Mouse (Mus musculus) adrenal gland, postnatal 25 days (tissue): Measurements from ENCODE around the gene Rbm38. TPM values are rescaled to one million over a fixed set of nuclear protein-coding genes. Genes with fewer than 3 reads are reported as not detected.

Source experiments
- DNase-seq: peaks from one replicate; pipeline ENCODE4 v3.0.0; 2021; ENCODE audit warnings: mixed read lengths
- total RNA-seq: library from RNA; stranded (reverse); gene quantifications from 2 replicates; pipeline ENCODE4 v1.2.3, GENCODE M21; 2021

Rbm38 gene
- total RNA-seq, 1 experiment from 2014 or later: 24.7 TPM

DNA sequence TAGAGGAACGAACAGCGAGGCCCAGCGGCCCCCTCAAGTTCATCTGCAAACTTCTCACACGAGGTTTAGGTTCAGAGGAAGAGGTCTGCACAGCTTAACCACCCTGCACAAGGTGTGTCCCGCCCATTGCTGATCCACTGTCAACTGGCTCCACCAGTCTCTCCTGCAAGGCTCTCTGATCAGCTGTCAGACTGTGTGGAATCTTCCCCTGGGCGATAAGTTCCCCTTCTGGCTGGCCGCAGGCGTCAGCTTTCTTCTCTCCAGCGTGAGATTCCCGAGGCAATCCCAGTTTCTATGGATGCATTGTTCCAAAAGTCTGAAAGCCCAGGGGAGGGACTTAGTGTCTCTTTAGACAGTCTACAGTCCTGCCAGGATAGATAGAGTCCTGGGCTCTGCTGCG lies 38.0 kb downstream of the Rbm38 start:
- DNase-seq: no peak

DNA sequence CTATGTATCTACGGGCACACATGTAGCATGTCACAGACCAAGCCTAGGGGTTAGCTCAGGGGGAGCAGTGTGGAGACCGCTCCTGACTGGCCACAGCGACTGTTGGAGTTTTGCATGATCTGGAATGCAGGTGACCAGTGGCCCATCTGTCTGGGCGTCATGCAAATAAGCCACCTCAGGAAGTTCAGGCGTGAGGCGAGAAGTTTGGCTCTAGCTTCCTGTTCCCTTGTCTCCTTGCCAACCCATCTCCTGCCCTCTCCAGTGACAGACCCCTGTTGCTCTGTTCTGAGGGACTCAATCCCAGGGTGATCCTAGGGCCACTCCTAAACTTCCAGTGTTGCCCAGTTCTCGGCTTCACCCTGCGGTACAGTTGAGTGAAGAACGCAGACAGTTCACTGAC lies 40.2 kb downstream of the Rbm38 start:
- no peak for DNase-seq

DNA sequence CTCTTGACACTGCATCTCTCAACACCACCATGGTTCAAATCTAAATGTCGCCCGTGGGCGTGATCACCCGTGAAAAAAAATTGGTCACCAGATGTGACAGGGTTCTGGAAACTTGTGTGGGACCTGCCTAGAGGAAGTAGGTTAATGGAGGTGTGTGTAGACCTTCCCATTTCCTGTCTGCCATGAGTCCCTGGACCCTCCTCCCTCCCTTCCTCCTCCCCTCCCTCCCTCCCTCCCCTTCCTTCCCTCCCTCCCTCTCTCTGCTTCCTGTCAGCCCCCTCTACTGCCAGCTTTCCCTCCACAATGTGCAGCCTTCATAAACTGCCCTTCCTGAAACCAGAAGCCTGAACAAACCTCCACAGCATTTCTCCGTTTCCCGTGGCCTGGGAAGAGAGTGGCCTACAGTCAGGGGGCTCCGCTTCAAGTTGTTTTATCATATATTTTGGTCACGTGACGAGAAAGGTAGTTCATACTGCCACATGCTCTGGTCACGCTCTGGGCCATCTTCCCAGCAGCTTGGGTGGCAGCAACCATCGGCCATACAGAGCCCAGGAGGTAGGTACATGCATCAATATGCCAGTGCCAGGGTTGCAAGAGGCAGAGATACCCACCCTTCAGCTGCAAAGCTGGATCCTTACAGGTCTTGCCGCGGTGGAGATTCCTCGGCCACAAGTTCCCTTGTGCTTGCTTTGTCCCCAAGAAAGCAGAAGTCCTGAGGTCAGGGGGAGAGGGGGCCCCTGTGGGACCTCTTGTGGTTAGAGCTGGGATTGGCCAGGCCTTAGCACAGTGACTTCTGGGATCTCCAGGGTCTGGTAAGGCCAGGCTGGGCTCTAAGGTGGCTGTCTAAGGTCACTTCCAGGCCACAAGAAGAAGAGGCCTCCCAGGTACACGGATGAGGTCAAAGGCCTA lies 41.4 kb downstream of the Rbm38 start:
- no peak for DNase-seq

DNA sequence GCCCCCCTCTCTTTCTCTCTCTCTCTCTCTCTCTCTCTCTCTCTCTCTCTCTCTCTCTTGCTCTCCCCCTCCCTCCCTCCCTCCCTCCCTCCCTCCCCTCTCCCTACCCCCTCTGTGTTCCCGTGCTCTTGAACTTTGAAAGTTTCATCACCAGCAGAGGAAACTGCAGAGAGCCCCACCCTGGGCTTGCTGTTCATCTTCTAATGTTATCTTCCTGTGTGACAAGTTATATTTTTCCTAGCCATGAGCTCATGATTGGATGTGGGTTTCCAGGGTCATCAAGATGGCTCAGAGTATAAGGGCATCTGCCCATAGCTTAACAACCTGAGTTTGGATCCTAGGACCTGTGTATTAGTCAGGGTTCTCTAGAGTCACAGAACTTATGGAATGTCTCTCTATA lies 42.9 kb downstream of the Rbm38 start:
- no peak for DNase-seq

DNA sequence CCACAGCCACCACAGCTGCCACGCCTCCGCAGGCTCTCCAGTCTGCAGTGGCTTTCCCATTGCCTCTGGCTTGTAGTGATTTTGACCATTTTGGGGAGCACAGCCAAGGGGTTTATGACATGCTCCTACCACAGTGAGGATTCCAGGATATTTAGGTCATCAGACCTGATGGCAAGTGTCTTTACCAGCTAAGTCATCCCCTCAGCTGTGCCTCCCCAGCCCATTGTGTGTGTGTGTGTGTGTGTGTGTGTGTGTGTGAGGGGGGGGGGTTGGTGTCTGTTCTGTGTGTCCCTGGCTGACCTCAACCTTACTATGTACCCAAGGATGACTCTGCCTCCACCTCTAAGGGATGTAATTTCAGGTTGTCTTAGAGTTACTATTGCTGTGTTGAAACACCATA lies 44.6 kb downstream of the Rbm38 start:
- DNase-seq: no peak

DNA sequence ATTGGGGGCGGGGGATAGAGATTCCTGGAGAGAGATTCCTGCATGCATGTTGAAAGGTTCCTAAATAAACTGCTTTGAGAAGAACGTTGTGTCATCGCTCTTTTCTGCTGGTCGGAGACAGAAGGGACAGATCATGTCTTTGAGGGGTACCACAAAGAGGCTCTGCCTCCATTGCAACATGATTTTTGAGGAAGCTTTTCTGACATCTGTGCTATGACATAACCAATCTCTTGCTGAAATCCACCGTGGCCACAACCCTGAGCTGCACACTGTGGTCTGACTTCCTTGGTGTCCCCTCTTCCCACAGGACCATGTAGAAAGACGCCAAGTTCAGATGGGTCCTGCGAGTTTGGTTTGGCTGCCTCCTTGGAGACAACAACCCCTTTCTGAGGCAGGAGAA lies 52.6 kb downstream of the Rbm38 start:
- DNase-seq: no peak

DNA sequence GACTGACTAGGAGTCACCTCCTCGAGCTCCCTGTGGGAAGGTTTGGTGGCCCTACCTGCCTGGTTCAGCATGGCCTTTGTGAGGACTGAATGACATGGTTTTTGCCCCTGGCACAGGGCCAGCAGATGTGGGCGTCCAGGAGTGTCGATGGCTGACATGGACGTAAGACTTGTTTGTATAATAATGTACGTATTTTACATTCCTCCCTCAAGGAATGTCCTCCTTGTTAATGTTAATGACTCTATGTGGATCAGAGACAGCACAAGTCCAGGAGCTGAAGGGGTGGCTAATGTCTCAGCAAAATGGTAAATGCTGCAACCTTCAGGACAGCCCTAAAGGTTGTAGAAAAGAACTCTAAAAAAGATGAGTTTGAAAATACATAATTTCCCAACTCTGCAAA lies 53.4 kb downstream of the Rbm38 start:
- no peak for DNase-seq

DNA sequence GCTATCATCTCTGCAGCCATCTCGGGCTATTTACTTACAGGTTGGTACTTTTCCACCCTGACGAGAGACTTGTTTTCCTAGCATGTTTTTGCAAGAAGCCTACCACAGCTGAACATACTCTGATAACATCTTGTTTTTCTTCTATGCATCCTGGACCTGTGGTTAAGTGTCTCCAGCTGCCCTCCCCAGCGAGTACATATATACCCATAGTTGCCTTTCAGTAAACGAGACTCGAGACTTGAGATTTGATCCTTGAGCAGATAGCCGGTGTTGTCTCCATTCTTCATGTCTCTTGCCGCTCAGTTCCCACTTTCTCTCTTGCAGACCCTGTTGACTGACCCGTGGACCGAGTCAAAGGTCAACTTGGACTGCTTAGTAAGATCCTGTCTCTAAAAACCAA lies 56.6 kb downstream of the Rbm38 start:
- no peak for DNase-seq

DNA sequence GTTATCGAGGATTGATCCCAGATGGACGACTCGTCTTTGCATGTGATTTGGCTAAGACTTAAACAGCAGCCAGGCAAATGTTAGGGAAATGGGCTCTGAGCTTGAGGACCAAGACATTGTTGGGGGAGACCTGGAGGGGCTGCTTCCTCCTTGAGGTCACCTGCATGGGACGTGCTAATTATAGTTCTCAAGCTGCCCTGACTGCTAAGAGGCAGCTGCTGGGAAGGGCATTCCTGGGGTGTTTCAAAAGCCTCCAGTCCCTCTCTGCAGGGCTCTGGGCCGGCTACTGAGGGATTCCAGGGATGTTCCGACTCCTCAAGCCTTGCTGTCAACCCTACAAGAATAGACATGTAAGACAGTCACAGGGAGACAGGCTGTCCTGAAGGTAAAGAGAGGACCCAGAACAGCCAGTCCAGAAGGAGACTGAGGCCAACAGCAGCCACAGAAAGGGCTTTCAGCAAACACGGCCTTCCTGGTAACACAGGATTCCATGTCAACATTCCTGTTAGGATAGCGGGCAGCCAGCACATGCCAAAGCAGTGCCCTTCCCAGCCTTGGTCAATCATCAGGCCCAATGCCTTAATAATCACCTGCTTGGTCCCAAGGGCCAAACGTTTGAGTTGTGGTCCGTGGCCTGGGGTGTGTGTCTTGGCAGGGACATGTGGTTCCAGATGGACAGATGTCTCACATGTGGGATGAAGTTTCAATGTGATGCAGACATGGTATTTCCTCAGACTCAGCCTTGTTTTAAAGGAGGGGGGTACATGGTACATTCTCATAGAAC lies 59.7 kb downstream of the Rbm38 start:
- no peak for DNase-seq

DNA sequence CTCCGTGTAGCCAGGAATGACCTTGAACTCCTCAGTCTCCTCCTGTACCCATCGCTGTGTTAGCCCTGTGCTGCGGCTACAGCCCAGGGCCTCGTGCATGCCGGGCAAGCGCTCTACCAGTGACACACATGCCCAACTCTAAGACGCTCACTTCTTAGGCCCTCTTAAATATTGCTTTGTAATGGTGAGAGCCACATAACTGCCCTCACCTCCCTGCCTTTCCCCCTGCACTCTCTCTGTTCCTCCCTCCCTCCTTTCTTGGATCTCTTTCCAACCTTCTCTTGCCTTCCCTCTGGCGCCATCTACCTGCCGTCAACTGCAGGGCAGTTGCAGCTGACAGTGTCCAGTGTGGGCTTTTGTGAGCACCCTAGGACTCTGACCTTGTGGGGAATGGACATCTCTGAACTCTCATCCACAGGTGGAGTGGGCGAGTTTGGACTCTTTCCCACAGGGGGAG lies 60.5 kb downstream of the Rbm38 start:
- DNase-seq: peak; percentile 80

DNA sequence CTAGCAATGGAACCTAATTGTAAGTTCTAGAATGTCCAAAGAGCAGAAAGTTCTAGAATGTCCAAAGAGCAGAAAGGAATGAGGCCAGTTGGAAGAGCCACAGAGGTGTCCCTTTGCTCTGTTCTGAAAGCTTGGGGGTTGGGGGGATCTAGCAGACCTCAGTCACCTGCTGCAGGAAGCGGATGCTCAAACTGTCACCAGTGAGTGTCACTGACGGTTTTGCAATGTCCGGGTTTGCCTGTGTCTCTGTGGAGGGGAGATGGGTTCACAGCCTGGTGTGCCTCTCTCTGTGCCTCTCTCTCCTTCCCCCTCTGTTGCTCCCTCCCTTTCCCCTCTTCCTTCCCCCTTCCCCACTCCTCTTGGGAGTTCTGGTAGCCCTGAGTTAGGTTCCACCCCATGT lies 62.4 kb downstream of the Rbm38 start:
- DNase-seq: no peak

DNA sequence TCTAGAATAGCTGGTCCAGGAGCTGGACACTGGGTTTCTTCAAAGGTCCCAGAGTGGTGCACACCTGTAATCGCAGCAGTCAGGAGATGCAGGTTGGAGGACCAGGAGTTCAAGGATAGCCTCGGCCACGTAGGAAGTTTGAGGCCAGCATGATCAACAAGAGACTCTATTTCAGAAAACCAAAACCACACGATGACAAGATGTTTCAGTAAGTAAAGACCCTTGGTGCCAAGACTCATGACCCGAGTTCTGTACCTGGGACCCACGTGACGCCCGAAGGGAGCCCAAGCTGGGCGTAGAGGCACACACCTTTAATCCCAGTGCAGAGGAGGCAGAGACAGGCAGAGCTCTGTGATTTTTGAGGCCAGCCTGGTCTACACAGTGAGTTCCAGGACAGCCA lies 62.8 kb downstream of the Rbm38 start:
- DNase-seq: no peak

DNA sequence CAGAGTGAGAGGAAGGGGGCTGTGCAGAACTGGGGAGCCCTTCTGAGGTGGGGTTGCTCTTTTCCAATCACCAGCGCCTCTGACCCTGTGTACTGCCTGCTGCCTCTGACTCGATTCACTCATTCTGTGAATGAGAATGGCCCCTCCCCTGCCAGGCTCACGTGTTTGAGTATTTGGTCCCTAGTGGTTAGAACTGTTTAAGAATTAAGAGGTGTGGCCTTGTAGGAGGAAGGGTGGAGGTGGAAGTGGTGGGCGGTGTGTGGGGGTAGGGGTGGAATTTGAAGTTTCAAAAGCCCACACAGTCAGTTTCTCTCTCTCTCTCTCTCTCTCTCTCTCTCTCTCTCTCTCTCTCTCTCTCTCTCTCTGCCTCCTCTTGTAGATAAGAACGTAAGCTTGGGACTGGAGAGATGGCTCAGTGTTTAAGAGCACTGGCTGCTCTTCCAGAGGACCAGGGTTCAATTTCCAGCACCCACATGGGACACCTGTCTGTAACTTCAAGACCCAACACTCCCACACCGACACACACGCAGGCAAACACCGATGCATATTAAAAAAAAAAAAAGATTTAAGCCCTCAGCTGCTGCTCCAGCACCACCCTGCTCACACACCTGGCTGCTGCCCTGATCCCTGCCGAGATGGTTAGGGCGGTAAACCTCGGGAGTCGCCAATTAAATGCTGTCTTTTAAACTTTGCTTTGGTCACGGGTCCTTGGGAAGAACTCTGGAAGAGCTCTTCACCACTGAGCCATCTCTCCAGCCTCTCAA lies 63.6 kb downstream of the Rbm38 start:
- no peak for DNase-seq

Other genes starting within 250 kb of the Rbm38 start
- 23.6 and 27.4 TPM in 2 replicates for gene Bmp7, start 80.2 kb upstream of the Rbm38 start, total RNA-seq
- not detected in 2 replicates for gene Spo11, start 42.8 kb upstream of the Rbm38 start, total RNA-seq
- gene Rae1, start 20.4 kb upstream of the Rbm38 start, total RNA-seq: 65.9 and 80.5 TPM in 2 replicates
- 0.09 TPM in 1 of 2 replicates, not detected in the other for gene Ctcfl, start 99.0 kb downstream of the Rbm38 start, total RNA-seq
- 420 and 690 TPM in 2 replicates for gene Pck1, start 132.6 kb downstream of the Rbm38 start, total RNA-seq
- gene Zbp1, start 198.4 kb downstream of the Rbm38 start, total RNA-seq: 2.6 and 3.5 TPM in 2 replicates